ENCODE assay signal across 8 mouse cellular contexts in genomic region chr11:56107929-56108328, GRCm38 (mm10).
A peak's percentile ranks its signal among the peaks of the same experiment; 100 is the strongest.
DNase-seq lines count a peak whose midpoint lies in the region; ATAC-seq lines count a peak whose summit lies in the region.

No protein-coding gene starts in this region.

- H3K36me3 ChIP-seq in forebrain, embryonic 13.5 days (ENCODE audit: poor library complexity, severe bottlenecking) = no peaks in the 10 kb centered on the region

- peak; percentile 53; the same call in 1 of the 2 replicates for ATAC-seq in forebrain, embryonic 13.5 days
- peak; percentile 72 to 83 for ATAC-seq in hematopoietic stem cell, adult 5-6 weeks (replicated peaks in 1 of 2; ENCODE audit: insufficient read depth in 1 of 2, low FRiP score in 2 of 2, low TSS enrichment in 1 of 2, low read depth in 1 of 2, poor library complexity in 2 of 2, severe bottlenecking in 2 of 2)
- ATAC-seq in megakaryocyte-erythroid progenitor cell, adult 5-6 weeks (replicated peaks; ENCODE audit: low FRiP score, low TSS enrichment, poor library complexity, severe bottlenecking) = peak; percentile 87
- no peak for ATAC-seq in monocyte, adult 5-6 weeks (replicated peaks; ENCODE audit: insufficient number of reproducible peaks, low FRiP score, low TSS enrichment, poor library complexity, severe bottlenecking)

- H3K4me3 ChIP-seq in forebrain, embryonic 13.5 days = no peak overlapping the region

- H3K4me1 ChIP-seq in forebrain, embryonic 13.5 days = no peaks in the 10 kb centered on the region

- H3K27ac ChIP-seq in forebrain, embryonic 13.5 days = no peak overlapping the region

- no peaks in the 10 kb centered on the region for H3K27me3 ChIP-seq in forebrain, embryonic 13.5 days

- no peak overlapping the region for H3K4me2 ChIP-seq in forebrain, embryonic 13.5 days

- 15% methylated on average over 3 of the region's 3 CpGs for WGBS in forebrain, embryonic 13.5 days

- H3K9me3 ChIP-seq in forebrain, embryonic 13.5 days (replicated peaks) = no peaks in the 10 kb centered on the region

- no peak overlapping the region for H3K9ac ChIP-seq in forebrain, embryonic 13.5 days

- DNase-seq in NIH3T3 (ENCODE audit: low read depth) = peak; percentile 89
- DNase-seq in brain, embryonic 18.5 days (ENCODE audit: low read depth, low spot score) = peak; percentile 28
- DNase-seq in left cerebral cortex, adult 11 months (ENCODE audit: low spot score) = peak; percentile 51
- peak; percentile 42 to 55 for DNase-seq in right cerebral cortex, postnatal 36 days (ENCODE audit: low spot score in 2 of 2)

Comparison
In these comparisons a context has a peak if more than half of its experiments do, and no peak if none do; other contexts are left out.
1. DNase-seq: peak in every context shown above with its lines; median percentile 89 in NIH3T3; 51 in left cerebral cortex, adult 11 months; 48 in right cerebral cortex, postnatal 36 days; 28 in brain, embryonic 18.5 days.